Comparison of ENCODE assay signal across 12 mouse cellular contexts in genomic region chr17:79960688-79961087, GRCm38 (mm10).
"Had no signal": no experiment of that assay in that cellular context is flagged by ENCODE, and none has a peak within 500 bp of the region (broad histone marks: within the 10 kb centered on the region; RNA-seq: fewer than 3 reads in every experiment).

No protein-coding gene starts in this region.

- H3K9ac ChIP-seq: liver, embryonic 13.5 days had no signal

- H3K4me2 ChIP-seq: liver, embryonic 13.5 days; midbrain, embryonic 11.5 days had no signal

- H3K4me3 ChIP-seq: liver, embryonic 13.5 days had no signal

- H3K36me3 ChIP-seq: liver, embryonic 13.5 days had no signal

- ATAC-seq: intestine, postnatal 0 days had no signal

- DNase-seq: kidney, adult 2 months; kidney, postnatal 36 days; left cerebral cortex, postnatal 4 days; liver; liver, embryonic 13.5 days; lung, adult 2 months; lung, postnatal 14 days; lung, postnatal 4 days; midbrain, embryonic 14.5 days; thymus, postnatal 36 days had no signal

- H3K27ac ChIP-seq: liver, embryonic 13.5 days had no signal

- H3K9me3 ChIP-seq: liver, embryonic 13.5 days had no signal
